Mouse (Mus musculus) layer of hippocampus, postnatal 25 days (tissue): ENCODE measurements around the gene Irf2bp1. TPM values are rescaled to one million over a fixed set of nuclear protein-coding genes. Genes with fewer than 3 reads are reported as not detected.

Source experiments
- DNase-seq, 2 experiments: peaks; one replicate each; pipeline ENCODE4 v3.0.0; 2022; ENCODE audit warnings: mixed read lengths in 2 of 2, low spot score in 1 of 2; ENCODE audit errors: extremely low spot score in 1 of 2
- total RNA-seq, 2 experiments: library from RNA; stranded (reverse); gene quantifications; 2 replicates each; pipeline ENCODE4 v1.2.3; 2021

The Irf2bp1 gene
- total RNA-seq, result 10 to 100 TPM; 51.7 to 53.5 TPM

DNA sequence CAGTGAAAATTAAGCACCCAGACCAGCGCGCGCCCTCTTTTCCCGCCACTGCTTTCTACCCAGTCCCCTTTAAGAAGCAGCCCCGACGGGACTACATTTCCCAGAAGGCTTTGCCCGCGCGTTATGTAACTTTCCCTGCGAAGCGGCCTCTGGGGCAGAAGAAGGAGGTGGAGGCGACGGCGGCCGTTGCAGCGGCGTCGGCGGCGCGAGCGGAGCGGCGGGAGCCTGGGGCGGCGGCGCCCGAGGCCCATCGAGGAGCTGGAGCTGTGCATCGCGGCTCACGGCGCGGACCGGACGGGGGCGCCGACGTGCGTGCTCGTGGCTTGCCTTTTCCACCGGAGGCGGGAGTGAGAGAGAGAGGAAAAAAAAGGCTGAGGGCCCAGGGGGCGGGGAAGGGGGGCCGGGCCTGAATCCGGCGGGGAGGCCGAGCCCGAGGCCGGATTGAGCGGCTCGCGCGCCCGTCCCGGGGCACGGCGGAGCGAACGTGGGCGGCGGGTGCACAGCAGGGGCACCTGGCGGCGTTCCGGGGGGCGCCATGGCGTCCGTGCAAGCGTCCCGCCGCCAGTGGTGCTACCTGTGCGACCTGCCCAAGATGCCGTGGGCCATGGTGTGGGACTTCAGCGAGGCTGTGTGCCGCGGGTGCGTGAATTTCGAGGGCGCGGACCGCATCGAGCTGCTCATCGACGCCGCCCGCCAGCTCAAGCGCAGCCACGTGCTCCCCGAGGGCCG lies at the start of gene Irf2bp1:
Gene Irf2bp1, plus strand, starts transcription at position 143 of the 729 bp plus-strand sequence.
- DNase-seq, result peak; percentile 87 to 91

- peak; percentile 43 to 46 for DNase-seq
Measured at GRCm38 (mm10) chr7:18957569-18958383, 46.1 kb upstream of the Irf2bp1 start.

- no peak for DNase-seq
Measured at GRCm38 (mm10) chr7:18958384-18958766, 45.5 kb upstream of the Irf2bp1 start.

DNA sequence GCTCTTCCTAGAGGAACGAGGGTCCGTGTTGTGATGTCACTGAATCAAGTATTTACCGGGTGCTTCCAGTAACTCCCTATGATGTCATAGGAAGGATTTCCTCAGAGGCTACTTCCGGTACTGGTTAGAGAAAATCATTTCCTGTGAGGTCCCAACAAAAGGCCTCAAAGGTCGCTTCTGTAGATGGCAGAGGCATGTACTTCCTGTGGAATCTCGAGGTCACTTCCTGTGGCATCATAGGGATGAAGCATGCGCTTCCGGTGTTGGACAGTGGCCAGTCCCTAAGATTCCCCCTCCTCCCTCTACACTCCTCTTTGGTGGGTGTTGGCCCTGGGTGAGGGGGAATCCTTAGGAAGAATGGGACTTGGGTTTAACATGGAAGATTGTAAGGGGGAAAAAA lies 44.4 kb upstream of the Irf2bp1 start:
- DNase-seq, result no peak

- DNase-seq, result no peak
Measured at GRCm38 (mm10) chr7:18962171-18962792, 41.6 kb upstream of the Irf2bp1 start.

DNA sequence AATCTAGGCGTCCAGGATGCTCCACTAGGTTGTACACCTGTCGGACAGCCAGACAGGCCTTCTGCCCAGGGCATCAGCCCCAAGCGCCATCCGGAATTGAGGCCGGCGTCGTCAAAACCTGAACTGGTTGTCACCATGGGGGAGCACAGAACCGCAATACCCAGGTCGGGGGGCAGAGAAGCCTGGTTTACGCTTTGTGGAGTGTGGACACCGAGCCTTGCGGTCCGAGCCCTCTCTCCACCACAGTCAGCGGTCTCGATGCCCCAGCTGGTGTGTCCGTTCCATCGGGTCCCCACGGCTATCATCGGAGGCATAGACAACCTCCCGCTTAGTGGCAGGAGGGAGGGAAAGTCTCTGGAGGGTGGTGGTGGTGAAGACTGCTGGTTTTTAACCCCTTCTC lies 41.0 kb upstream of the Irf2bp1 start:
- DNase-seq, result no peak

DNA sequence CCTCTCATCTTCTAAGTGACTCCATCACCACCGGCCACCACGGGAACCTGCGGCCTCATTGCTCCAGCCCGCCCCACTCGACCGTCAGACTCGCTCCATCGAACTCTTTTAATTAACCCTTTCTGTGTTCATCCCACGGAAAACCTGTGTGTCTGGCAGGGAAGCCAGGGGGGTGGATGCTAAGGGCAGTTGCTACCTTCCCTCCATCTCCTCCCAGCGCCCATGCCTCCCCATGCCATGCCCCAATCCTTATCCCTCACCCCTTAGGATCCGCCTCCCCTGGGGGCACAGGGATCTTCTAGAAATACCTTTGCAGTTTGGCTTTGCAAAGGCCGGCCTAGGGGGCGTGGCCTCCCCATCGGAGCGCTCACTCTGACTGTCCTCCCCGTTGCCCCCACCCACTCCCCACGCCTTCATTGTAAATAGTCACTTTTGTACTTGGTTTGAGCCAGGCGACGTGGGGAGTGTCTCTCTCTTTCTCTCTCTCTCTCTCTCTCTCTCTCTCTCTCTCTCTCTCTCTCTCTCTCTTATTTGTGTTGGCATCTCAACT lies 40.5 kb upstream of the Irf2bp1 start:
- no peak for DNase-seq

DNA sequence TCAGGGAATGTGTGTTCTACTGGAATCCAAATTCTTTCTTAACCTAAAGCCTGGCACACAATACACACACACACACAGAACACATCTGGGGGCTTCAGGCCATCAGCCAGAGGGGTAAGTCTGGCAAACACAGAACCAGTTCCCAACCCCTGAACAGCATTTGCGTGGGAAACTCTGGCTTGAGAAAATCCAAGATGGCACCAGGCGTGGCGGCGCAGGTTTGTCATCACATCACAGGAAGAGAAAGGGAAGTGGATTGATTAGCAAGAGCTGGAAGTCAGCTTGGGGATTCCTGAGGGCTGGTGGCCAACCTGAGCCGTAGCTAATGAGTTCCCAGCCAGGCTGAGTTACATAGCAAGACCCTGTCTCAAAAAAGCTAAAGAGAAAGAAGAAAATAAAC lies 38.5 kb upstream of the Irf2bp1 start:
- no peak for DNase-seq

GRCm38 (mm10) chr7:18967603-18968002 lies 36.2 kb upstream of the Irf2bp1 start:
- no peak for DNase-seq

- DNase-seq, result no peak
Measured at GRCm38 (mm10) chr7:18970956-18971355, 32.9 kb upstream of the Irf2bp1 start.

DNA sequence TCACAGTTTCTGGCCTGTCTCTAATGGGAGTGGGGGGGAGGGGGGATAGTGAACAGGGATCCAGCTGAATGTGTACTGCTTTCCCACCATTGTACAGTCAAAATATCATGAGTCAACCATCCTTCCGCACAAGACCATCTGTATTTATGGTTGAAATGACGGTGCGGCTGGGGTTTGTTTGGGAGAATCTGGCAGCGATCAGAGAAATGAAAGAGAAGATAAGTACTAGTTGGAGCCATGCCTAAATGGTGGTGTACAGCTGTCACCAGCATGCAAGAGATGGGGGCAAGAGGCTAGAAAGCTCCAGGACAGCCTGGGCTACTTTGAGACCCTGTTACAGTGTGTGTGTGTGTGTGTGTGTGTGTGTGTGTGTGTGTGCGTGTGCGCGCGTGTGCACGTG lies 25.5 kb upstream of the Irf2bp1 start:
- DNase-seq, result no peak

DNA sequence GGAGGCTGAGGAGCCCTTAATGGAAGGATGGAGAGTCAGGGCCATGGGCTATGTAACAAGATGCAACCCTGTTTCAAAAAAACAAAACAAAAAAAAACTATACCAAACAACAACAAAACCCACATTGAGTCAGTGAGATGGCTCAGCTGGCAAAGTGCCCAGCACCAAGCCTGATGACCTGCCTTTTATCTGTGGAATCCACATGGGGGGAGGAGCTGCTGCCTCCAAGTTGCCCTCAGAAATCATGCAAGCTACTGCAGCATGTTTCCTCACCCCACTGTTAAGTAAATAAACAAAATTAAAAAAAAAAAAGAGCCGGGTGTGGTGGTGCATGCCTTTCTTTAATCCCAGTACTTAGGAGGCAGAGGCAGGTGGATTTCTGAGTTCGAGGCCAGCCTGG lies 17.3 kb upstream of the Irf2bp1 start:
- DNase-seq, result no peak

DNA sequence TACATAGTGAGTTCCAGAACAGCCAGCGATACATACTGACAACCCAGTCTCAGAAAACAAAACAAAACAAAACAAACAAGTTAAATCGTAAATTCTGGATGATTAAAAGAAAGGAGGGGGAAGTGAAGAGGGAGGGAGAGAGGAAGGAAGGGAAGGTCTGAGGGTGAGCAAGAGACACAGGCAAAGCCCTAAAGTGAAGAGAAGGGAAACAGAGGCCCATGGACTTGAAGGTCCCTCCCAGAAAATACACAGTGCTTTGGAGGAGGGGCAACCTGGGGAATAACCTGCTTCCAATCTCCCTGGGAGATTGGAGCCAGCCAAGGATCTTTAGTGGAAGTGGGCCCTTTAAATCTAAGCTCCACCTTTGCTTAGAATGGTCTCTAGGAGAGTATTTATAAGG lies 16.7 kb upstream of the Irf2bp1 start, which contains the start of gene Nanos2:
Gene Nanos2, plus strand, starts transcription at position 301 of the 400 bp plus-strand sequence.
- DNase-seq, result no peak

DNA sequence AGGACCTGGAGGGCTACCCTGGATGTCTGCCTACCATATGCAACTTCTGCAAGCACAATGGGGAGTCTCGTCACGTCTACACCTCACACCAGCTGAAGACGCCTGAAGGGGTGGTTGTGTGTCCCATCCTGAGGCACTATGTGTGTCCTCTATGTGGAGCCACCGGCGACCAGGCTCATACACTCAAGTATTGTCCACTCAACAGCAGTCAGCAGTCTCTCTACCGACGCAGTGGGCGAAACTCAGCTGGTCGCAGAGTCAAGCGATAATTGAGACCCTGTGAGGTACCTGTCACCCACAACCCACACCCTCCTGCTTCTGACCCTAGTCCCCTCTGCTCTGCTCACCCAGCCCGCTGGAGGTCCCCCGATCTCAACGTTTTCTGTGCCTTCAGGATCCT lies 16.1 kb upstream of the Irf2bp1 start:
- DNase-seq, result no peak

- no peak for DNase-seq
Measured at GRCm38 (mm10) chr7:18988780-18989179, 15.1 kb upstream of the Irf2bp1 start.

- no peak for DNase-seq
Measured at GRCm38 (mm10) chr7:18989995-18990394, 13.8 kb upstream of the Irf2bp1 start.

DNA sequence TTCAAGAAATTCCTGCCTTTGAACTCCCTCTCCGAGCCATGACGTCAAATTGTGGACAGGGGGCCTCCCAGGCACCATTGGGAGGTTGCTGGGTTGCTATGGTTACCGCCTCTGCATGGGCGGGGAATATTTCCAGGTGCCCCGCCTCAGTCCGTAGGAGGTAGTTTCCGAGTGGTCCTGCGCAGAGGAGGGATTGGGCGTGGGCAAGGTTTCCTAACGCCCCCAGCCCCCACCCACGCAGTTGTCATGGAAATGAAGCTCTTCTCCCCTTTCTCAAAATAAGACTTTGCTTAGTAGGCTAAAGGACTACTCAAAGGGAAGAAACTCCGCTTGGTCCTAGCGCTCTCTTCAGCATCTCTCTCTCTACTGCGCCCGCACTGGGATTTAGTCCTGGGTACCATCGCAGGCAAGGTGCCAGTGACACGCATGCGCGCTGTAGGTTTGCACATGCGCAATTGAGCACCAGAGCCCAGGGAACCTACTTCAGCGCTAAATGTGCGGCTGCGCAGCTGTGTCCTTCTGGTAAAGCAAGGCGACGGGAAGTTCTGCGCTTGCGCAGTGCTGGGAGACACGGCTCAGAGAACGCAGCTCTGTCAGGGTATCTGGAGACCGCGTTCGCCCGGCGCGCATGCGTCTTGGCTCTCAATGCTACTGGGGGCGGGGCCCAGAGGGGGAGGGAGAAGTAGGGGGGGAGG lies 13.1 kb upstream of the Irf2bp1 start, which contains the start of gene Mypop:
Gene Mypop, plus strand, starts transcription at position 645 of the 695 bp plus-strand sequence.
- DNase-seq, result peak; percentile 98 to 99

DNA sequence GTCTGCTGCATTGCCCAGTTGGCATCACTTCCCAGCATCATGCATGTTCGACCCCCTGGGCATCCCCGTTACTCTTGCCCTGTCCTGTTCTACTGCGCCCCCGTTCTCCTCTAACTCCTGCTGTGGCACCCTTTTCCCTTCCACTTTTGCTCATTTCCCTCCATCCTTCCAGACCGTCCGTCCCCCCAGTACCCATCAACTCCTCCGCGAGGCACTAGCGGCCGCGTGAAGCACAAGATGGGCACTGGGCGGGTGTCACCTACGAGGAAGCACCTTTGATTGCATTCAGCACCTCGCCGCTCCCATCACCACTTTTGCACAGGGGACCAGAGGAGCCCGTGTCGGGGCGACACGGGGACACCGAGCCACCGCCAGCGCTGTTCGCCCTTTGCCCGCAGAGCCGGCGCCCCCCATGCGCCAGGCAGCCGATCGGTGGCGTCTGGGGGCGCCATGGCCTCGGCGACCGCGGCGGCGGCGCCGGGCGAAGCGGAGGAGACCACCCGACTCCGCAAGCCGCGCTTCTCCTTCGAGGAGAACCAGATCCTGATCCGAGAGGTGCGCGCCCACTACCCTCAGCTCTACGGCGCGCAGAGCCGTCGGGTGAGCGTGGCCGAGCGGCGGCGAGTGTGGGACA lies 12.1 kb upstream of the Irf2bp1 start:
- DNase-seq, result no peak

GRCm38 (mm10) chr7:18992294-18992675 lies 11.6 kb upstream of the Irf2bp1 start:
- DNase-seq, result no peak

GRCm38 (mm10) chr7:18993036-18993435 lies 10.8 kb upstream of the Irf2bp1 start:
- no peak for DNase-seq
